In genomic region chr5:75880088-75880684, GRCm38 (mm10) we compare ENCODE assay signal across 10 mouse cellular contexts.
DNase-seq lines count a peak whose midpoint lies in the region; ATAC-seq and TF ChIP-seq lines count a peak whose summit lies in the region.
"Had no signal": no experiment of that assay in that cellular context is flagged by ENCODE, and none has a peak within 500 bp of the region (broad histone marks: within the 10 kb centered on the region; RNA-seq: fewer than 3 reads in every experiment).

No protein-coding gene starts in this region.

- no peak overlapping the region for H3K9ac ChIP-seq in lung, embryonic 15.5 days
- H3K9ac ChIP-seq: embryonic facial prominence, embryonic 13.5 days; hindbrain, embryonic 14.5 days had no signal

- 0 out of 2 replicates have a peak, but pooled peaks have one; percentile 12 for TF ChIP-seq CTCF in brain, embryonic 14.5 days (IDR thresholded peaks at IDR 0.05; ENCODE audit: borderline replicate concordance, extremely low read depth, insufficient read depth, insufficient read length)

- no peak overlapping the region for H3K4me3 ChIP-seq in lung, embryonic 15.5 days
- H3K4me3 ChIP-seq: embryonic facial prominence, embryonic 13.5 days had no signal

- H3K9me3 ChIP-seq in lung, embryonic 15.5 days, result no peaks in the 10 kb centered on the region
- H3K9me3 ChIP-seq: embryonic facial prominence, embryonic 13.5 days had no signal

- TF ChIP-seq POLR2A in brain, embryonic 14.5 days (IDR thresholded peaks at IDR 0.05; ENCODE audit: borderline replicate concordance, extremely low read depth, insufficient read depth, insufficient read length, poor library complexity, severe bottlenecking), result no peak

- no peak overlapping the region for H3K4me2 ChIP-seq in lung, embryonic 15.5 days
- H3K4me2 ChIP-seq: embryonic facial prominence, embryonic 13.5 days; hindbrain, embryonic 14.5 days had no signal

- no peaks in the 10 kb centered on the region for H3K27me3 ChIP-seq in lung, embryonic 15.5 days
- H3K27me3 ChIP-seq: embryonic facial prominence, embryonic 13.5 days had no signal

- H3K27ac ChIP-seq in lung, embryonic 15.5 days, result peak overlapping the region; percentile 15; the same call in 1 of the 2 replicates
- H3K27ac ChIP-seq: embryonic facial prominence, embryonic 13.5 days; hindbrain, embryonic 14.5 days had no signal

- H3K4me1 ChIP-seq in lung, embryonic 15.5 days, result no peaks in the 10 kb centered on the region
- H3K4me1 ChIP-seq: embryonic facial prominence, embryonic 13.5 days had no signal

- 0 out of 2 replicates have a peak, but pooled peaks have one; percentile 46 for ATAC-seq in lung, embryonic 15.5 days (ENCODE audit: borderline replicate concordance, extremely low read depth, low FRiP score, low TSS enrichment)
- no peak for ATAC-seq in granulocyte monocyte progenitor cell, adult 5-6 weeks (replicated peaks; ENCODE audit: poor library complexity, severe bottlenecking)

- 56% methylated on average over 10 of the region's 10 CpGs for WGBS in lung, embryonic 15.5 days

- DNase-seq in heart, postnatal 10 days, result peak; percentile 31 to 39
- DNase-seq in heart, adult 18-20 months, result no peak
- DNase-seq in lung, postnatal 4 days, result no peak
- no peak for DNase-seq in brain, embryonic 14.5 days (ENCODE audit: low read depth)
- peak; percentile 23 for DNase-seq in lung, postnatal 36 days
- no peak for DNase-seq in layer of hippocampus, postnatal 36 days

- intact Hi-C loops in heart, postnatal 10 days (cut with DNase I), result no loop called here

- H3K36me3 ChIP-seq in lung, embryonic 15.5 days, result no peaks in the 10 kb centered on the region
- H3K36me3 ChIP-seq: embryonic facial prominence, embryonic 13.5 days had no signal

Comparison
In these comparisons a context has a peak if more than half of its experiments do, and no peak if none do; other contexts are left out.
1. DNase-seq: peak in heart, postnatal 10 days (2 of 2) and lung, postnatal 36 days (single experiment); none in heart, adult 18-20 months (0 of 2), lung, postnatal 4 days (0 of 2), brain, embryonic 14.5 days (single experiment) and layer of hippocampus, postnatal 36 days (0 of 2).